Mouse (Mus musculus) thymus, postnatal 0 days (tissue): Measurements from ENCODE around the gene Lingo1. TPM values are rescaled to one million over a fixed set of nuclear protein-coding genes. Genes with fewer than 3 reads are reported as not detected.

ENCODE experiments used
- DNase-seq: peaks from one replicate; pipeline ENCODE4 v3.0.0-alpha.2; 2015; ENCODE audit warnings: low spot score
- polyA plus RNA-seq: library from polyadenylated mRNA; unstranded; fragments of >200 nt; fragmentation: Nextera tagmentation; extraction: Ambion mirVana; gene quantifications from 2 replicates; pipeline ENCODE4 v1.2.1, GENCODE M21; 2015

The Lingo1 gene
- polyA plus RNA-seq, 1 experiment from 2014 or later: 1.1 TPM

DNA sequence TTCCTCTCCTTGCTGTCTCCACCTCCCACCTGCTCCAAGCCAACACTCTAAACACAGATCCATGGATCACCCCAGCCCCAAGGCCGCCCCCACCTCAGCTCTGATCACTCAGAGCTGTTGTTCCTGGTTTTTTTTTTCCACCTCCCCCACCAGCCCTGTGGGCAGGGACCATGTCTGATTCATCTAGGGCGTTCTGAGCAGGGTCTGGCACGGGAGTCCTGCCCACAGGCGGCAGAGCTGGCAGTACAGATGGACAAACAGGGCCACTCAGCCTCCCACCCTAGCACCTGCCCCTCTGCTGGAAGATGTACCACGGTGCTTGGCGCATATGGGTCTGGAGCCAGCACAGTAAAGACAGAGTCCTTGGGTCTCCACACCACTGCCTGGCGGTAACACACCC is 114.3 kb downstream of the Lingo1 start:
- DNase-seq: no peak

DNA sequence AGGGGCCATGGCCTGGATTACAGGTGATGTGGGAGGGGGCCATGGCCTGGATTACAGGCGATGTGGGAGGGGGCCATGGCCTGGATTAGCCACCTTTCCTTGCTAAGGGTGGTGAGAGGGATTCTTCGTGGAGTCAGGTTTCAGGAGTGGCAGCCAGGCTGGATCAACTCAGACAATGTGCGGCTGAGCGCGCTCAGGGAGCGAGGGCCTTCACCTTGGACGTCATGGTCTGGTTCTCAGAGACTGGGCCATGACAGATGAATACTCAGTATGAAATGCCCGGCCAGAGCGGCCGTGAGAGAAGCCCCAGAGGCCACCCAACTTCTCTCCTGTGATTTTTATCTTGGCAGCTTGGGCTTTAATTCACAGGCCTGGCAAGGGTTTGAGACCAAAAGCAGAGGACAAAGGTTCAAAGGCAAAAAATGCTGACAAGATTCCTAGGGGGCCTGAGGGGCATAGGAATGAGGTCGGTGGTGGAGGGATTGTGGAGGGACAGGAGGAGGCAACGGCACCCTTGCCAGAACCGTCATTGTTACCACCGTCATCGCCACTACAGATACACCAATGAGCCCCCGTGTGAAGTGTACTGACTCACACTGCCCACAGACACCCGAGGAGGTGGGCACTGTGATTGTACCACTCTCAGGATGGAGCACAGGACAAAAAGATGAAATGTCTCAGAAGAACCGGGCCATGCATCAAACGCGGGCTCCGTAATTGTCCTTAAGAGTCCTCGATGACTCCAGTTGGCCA is 117.2 kb downstream of the Lingo1 start:
- DNase-seq: no peak

DNA sequence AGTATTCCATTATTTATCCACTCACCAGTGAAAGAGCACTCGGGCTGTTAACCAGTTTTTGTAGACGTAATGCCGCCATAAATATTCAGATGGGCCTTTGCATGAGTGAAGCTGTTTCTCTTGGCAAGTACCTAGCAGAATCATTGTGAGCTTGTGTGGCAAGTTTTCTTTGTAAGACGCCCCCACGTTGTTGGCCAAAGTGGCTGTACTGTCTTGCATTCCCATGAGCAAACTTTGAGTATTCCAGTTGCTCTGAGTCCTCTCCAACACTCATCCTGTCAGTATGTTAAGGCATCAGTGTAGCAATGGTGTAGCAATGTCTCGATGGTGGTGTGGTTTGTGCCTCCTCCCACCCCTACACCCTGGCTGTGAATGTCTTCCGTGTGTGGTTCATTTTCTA is 120.6 kb downstream of the Lingo1 start:
- no peak for DNase-seq

DNA sequence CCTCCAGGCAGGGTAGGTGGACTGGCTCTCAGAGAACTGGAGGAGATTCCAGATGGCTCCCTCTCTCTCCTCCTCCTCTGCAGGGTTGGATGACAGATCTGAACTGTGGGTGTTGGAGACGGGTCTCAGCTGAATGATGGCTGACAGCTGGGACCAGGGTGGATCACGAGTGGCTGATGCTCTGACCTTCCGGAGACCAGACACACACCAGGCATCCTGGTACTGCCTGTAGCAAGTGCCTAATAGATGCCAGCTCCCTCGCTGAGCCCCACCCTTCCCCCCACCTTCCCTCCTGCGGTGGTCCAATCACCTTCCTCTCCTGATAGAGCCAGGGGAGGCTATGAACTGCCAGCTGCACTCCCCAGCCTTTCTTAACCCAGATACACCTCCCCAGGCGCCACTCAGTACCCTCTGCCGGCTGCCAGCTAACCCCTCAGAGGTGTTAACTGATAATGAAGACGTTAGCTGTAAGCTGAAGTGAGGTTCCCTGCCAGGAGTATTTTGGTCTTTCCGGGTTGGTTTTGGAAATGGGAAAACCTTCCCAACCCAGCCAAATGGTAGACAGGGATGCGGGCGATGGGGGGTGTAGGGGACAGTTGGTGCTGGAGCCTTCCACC is 126.6 kb downstream of the Lingo1 start:
- peak; percentile 56 for DNase-seq

DNA sequence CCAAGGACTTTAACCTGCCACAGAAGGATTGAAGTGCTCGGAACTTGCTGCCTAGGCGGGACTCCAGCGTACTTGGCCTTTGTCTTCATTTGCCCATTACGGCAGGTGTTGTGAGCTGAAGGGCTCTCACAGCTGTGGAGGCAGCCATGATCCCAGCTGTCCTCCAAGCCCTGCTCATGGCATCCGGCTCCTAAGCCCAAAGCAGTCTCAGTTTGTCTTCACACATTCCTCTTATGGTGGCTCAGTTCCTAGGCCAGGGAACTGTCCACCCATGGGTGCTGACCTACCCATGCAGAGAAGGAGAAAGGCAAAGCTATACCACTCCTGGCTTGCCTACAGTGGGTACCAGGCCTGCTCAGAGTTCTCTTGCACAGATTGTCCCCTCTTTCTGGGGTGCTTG is 132.1 kb downstream of the Lingo1 start:
- no peak for DNase-seq

DNA sequence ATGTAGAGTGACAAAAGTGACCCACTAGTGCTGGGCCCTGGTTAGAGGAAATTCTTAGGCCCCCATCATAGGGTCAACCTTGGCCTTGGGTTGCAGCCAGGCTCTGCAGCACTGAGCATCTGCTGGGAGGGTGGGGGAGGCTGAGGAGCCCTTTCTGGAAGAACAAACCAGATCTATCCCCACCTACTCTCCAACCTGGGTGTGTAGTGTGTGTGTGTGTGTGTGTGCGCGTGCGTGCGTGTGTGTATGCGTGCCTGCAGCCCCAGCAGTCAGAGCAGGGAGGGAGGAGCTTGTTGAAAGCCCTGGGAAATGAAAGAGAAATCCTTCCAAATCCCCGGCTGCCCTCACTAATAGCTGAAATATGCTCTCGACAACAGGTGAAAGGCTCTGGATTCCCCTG is 133.3 kb downstream of the Lingo1 start:
- DNase-seq: no peak

DNA sequence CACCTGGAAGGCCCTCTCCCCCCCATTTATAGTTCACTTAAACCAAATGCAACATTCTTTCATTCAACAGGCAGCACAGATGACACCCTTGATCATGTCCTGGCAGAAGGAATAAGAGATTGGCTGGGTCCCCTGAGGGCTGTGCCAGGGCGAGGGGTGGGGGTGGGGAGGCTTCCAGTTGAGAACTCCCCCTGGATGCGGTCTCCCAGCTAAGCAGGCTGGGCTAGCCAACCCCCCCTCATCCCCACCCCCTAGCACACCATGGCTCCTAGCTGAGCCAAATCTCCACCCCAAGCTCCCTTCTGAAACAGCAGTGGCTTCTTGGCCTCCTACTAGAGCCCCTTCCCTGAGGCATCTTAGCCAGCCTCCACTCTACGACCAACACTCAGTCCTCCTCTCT is 133.9 kb downstream of the Lingo1 start:
- no peak for DNase-seq

DNA sequence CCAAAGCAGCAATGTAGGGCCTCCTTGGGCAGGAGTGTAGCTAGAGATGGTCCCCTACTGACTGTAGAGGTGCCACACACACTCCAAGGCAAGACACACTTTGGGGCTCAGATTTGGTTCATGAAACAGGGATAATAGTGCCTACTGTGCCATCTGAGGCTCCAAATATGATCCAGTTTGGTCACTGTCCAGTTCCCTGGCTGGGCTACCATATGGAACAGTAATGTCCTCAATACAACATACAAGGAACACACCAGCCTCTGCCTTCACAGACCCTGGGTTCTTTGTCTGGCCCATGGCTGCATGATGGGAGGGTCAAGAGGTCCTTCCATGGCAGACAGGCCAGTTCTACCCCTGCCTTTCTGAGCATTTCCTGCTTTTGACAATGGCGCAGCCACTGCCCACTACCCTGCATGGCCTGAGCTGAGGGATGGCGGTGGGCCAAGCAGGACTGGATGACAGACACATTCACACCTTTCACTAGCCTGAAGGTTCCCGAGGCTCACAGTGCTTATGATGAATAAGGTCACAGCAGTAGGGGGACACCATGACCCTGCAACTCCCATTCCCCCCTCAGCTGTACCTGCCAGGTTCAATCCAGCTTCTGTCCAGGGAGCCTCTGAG is 134.9 kb downstream of the Lingo1 start:
- no peak for DNase-seq

DNA sequence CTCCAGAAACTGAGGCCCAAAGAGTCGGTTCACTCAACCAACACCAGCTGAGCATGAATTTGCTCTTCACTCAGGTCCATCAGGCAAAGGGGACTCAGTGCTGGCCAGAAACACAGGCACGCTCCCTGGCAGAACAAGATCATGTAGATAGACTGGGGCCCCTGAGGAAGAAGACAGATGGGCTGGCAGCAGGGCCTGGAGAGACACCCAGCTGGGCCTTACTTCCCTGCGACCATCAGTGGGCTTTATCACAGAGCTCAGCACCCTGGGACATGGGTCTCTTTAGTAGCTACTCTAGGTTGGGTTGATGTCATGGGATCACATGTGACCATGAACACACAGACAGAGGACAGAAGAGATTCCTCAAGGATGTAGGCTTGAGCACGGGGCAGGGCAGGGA is 137.7 kb downstream of the Lingo1 start:
- no peak for DNase-seq

DNA sequence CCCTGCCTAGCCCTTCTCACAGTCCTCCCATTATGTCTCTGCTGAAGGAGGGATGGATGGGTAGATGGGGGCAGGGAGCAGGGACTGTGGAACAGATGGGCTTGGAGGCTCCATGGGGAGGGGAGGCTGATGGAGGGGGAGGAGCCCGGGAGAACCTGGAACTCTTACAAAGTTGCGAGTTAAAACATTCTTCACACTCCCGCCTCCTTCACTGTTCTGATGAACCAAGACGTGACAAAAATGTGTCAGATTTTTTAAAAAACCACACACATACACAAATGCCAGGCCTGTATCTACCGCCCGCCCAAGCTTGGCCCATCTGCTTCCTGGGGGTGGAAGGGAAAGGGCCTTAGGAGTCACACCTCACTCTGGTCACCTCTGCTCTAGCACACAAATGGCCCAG is 138.3 kb downstream of the Lingo1 start:
- no peak for DNase-seq

DNA sequence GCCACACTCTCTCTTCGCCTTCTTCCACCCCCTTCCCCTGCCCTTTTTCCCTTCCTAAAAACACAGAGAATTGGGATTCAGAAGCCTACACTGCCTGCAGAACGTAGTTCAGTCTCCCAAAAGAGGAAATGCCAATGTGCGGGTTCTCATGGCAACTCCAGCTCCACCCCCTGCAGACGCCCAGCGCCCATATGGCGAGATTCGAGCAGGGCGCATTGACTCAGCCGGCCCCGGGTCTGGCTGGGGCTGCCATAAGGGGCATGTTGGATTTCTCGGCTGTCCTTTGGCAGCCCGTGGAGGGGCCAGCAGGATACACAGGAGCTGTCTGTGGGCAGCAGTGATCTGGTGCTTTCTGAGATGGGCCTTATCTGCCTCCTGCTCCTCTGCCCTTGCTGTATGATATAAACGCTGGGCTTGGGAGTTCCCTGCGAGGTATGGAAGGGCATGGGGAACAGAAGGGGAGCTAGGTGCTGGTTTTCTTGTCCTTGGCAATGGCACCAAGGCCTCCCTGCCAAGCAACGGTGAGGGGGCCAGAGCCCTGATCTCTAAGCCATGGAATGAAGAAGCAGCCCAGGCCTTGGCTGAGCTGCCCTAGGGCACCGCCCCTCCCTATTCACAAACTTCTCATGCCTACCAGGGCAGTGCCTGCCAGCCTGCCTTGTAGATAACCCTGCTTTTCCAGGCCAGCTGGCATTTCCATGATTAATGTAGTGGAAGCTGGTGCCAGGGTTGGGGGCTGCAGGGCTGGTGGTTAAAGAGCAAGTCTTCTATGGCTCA is 139.3 kb downstream of the Lingo1 start:
- no peak for DNase-seq

DNA sequence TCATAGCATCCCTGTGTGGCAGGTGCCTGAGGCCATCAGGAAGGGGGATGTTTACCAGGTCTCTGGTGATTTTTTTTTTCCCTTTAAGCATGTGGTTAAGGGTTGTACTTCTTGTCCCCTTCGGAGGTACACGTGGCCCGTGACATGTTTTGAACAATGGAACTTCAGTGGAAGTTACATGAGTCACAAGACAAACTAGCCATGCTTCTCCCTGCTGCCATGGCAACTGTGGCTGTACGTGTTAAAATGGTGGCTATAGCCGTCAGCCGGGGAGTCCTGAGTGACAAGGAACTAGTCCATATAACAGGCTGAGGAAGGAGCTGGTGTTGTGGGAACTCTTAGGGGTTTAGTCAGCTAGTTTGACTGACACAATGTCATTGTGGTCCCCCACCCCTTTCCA is 141.1 kb downstream of the Lingo1 start:
- no peak for DNase-seq

DNA sequence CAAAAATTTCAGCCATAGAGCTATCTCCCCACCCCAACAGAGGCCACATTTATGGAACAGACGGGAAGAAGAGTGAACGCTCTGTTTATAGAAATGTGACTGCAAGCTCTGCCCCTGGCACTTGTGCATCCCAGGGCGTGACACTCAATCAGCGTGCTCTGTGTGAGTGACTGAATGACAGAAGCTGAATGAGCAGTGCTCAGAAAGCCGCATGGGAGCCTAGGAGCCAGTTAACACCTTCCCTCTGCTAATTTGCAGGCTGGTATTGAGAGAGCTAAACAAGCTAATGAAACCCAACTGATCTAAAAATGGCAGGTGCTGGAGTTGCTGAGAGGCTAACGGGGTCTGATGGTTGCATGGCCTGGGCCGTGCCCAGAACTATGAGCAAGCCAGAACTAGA is 143.7 kb downstream of the Lingo1 start:
- DNase-seq: no peak

DNA sequence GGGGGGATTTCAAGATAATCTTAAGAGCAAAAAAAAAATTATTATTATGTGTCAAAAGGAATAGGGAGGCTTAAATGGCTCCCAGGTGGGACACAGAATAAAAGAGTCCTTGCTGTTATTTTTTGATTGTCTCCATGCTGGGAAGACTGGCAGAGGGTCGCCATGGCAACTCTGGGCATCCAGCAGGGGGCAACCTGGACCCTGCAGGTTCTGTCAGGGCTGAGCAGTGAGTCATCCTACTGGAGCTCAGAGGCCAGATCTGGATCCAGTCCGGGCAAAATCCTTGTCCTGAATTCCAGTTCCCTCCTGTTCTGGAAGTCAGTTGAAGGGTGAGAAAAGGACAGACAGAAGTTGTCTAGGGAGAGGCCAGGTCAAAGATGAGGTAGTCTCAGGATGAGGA is 144.7 kb downstream of the Lingo1 start:
- DNase-seq: no peak

DNA sequence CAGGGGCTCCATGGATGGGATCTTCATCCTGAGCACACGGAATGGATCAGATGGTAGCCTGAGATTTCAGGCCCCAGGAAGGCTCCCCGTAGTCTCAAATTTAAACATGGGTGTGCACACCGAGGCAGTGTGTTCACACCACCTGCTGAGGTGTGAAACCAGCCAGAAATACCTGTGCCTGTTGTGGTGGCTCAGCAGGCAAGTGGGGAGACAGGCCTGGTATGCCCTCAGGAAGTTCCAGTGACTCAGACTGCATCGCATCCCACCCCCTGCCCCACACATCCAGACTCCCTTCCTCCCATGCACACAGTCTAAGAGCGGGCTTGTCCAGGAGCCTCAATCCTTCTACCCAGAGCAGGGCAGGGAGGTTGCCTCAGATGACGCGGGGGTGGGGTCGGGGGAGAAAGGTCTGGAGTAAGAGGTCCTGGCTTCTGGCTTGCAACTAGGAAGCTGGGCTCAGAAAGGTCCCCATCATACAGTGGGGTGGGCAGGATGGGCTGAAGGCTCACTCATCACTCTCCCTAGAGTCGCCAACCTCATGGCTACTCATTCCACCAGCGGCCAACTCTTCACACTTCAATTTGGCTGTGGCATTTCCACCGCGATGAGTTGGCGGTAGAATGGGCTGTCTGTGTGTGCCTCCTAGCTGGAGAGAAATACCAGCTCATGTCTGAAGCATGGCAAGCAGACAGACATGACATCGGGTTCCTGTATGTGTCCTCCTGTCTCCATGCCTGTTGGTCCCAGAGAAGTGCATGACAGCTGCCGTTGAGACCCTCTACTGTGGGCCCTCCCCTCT is 149.8 kb downstream of the Lingo1 start:
- DNase-seq: no peak

DNA sequence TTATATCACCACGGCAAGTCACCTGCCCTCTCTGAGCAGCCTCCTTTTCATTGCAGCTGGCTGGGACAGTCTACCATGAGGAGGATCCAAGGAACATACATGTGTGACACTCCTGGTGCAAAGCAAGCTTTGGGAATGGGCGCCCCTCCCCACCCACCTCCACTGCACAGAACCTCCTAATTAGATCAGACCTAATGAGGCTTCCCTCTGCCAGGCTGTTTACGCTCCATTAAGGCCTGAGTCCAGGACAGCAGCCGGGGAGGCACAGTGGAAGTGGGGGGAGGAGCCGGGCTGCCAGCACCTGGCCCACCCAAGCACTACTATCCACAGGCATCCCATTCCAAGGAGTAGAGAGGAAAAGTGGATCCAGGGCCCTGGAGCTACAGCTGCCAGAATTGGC is 152.8 kb downstream of the Lingo1 start:
- no peak for DNase-seq

DNA sequence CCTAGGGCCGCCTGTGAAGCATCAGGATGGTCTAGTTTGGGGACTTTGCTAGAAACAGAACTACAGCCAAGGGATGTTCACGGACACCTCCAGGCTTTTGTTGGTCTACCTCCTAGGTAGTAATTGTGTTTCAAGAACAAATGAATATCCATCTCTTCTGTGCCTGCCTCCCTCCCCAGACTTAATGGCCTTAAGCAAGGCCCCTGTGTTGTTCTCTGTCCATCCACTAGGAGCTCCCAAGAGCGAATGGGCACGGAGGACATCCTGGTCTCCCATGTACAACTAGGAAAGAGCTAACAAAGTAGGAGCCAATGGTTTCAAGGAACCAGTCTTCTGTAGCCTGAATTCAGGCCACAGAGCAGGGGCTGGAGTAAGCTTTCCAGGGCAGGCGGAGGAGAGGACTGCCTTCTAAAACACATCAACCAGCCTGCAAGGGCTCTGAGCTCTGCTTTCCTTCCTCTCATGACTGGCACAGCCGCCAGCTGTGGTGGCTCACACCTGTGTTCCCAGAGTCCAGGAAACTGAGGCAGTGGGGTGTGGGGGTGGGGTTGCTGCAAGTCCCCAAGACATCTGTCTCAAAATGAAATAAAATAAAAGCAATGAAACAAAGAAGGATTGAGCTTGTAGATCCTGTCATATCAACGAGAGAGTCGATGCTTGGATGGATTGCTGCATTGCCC is 157.9 kb downstream of the Lingo1 start:
- DNase-seq: peak; percentile 71

DNA sequence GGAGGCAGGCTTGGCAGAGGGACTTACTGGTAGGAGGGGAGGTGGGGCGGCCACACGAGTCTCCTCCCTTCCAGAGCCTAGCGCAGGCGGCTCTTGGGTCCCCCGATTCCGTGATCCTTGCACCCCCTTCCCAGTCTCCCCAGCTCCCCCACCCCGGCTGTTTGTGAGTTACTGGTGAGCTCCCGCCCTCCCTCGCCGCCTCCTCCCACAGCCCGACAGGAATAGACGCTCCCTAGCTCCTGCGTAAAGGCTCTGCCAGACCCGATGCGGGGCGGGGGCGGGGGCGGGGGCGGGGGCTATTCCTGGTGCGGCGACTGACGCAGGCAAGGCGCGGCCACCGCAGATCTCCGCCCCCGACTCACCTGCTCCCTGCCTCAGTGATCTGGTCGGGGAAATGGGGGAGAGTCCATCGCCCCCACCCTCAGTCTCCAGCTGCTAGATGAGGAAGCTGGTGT is 158.8 kb downstream of the Lingo1 start:
- DNase-seq: no peak

DNA sequence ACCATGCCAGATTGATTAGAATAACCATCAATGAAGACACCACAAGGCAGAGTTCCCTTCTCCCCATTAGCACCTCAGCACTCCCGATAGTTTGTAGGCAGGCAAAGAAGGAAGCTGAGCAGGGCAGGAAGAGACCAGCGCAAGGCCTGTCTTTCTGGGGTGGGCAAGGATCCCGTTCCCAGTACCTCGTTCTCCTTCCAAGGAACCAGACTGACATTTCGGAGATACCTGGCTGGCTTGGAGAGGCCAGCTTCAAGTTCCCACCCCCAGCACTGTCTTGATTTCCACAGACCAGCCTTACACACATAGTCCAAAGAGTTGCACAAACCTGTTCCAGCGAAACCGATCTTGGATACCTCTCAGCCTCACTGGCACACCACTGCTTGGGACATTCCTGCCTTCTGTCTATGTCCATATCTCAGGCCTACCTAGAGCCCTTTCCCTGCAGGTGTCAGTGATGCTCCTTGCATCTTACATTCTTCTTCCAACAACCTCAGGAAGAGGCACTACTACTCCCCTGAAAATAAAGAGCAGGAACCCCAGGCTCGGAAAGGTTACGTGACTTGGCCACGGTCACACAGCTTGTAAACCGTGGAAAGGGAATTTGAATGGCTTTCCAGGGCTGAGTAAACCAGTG is 159.4 kb downstream of the Lingo1 start:
- DNase-seq: no peak

DNA sequence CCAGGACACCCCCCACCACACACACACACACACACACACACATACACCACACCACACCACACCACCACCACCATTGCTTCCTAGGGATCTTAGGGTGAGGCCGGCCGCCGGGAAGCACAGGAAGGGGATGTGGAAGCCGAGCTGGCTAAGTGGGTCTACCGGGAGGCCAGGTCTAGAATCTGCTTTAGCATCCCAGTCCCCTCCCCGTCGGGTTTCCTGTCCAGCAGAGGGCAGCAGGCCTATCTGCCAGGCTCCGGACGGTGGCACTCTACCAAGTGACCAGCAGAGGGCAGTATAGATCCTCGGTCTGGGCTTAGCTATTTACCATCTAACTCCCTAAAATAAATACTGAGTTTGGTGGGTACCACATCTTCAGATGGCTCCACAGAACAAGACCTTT is 160.1 kb downstream of the Lingo1 start:
- peak; percentile 79 for DNase-seq
